Mouse (Mus musculus) small intestine, adult 2 months (tissue): ENCODE measurements at regions not wholly inside any gene's neighbourhood (a gene's known extent, or its start where the extent isn't known, plus 50 kb on each side); places are given as distances from the start of the nearest gene placed in this dataset.

ENCODE experiments used
- H3K27ac ChIP-seq: fragments of 200-500 bp; 2 replicates; pipeline ENCODE4 v1.5.1; 2012; ENCODE audit warnings: low read depth, low read length, control low read depth, inconsistent platforms; ENCODE audit not compliant: insufficient read depth
- H3K27me3 ChIP-seq: fragments of 200-500 bp; 2 replicates; pipeline ENCODE4 v1.6.1; 2012; ENCODE audit warnings: mild to moderate bottlenecking, moderate library complexity, low read length, inconsistent platforms; ENCODE audit not compliant: control insufficient read depth, insufficient read depth
- H3K36me3 ChIP-seq: fragments of 200-500 bp; 2 replicates; pipeline ENCODE4 v1.6.1; 2012; ENCODE audit warnings: mild to moderate bottlenecking, low read length, control low read depth, inconsistent platforms; ENCODE audit not compliant: control insufficient read depth, insufficient read depth
- H3K4me1 ChIP-seq: fragments of 200-500 bp; 2 replicates; pipeline ENCODE4 v1.6.1; 2012; ENCODE audit warnings: low read length, inconsistent platforms, mixed read lengths; ENCODE audit not compliant: control insufficient read depth, insufficient read depth, insufficient read length
- H3K4me3 ChIP-seq: fragments of 200-500 bp; 2 replicates; pipeline ENCODE4 v1.5.1; 2012; ENCODE audit warnings: low read depth, mild to moderate bottlenecking, control low read depth, inconsistent platforms, low read length, moderate library complexity
- CTCF ChIP-seq: fragments of 200-500 bp; IDR thresholded peaks from 2 replicates; pipeline ENCODE4 v1.5.1; 2012; ENCODE audit warnings: low read depth, mild to moderate bottlenecking, control low read depth, inconsistent platforms, low read length, moderate library complexity, mixed read lengths; ENCODE audit not compliant: insufficient replicate concordance, insufficient read length; ENCODE audit errors: extremely low read depth
- POLR2A ChIP-seq: fragments of 200-500 bp; IDR thresholded peaks from 2 replicates; pipeline ENCODE4 v1.6.1; 2012; ENCODE audit warnings: low read depth, mild to moderate bottlenecking, control low read depth, inconsistent platforms, low read length, moderate library complexity
- WGBS: fragments of 180-500 bp; shearing (Covaris S2); methylation state at CpG from one replicate; pipeline ENCODE4 v1.1.7; 2018; 5-methylcytosine and 5-hydroxymethylcytosine counted together

- no peaks in the 10 kb centered on the region for H3K4me1 ChIP-seq
- TF ChIP-seq POLR2A (no peak), CTCF (no peak)
- H3K27me3 ChIP-seq = no peaks in the 10 kb centered on the region
- H3K4me3 ChIP-seq = no peak overlapping the region
- H3K27ac ChIP-seq = no peak overlapping the region
- H3K36me3 ChIP-seq = no peaks in the 10 kb centered on the region
- 46% methylated on average over 13 of the region's 13 CpGs for WGBS
Measured at GRCm38 (mm10) chr2:115384414-115385180, 196.9 kb upstream of the BC052040 start.

- WGBS = 63% methylated on average over 16 of the region's 16 CpGs
- H3K36me3 ChIP-seq = no peaks in the 10 kb centered on the region
- H3K27me3 ChIP-seq = no peaks in the 10 kb centered on the region
- no peak overlapping the region for H3K4me3 ChIP-seq
- H3K27ac ChIP-seq = no peak overlapping the region
- TF ChIP-seq CTCF (no peak), POLR2A (no peak)
- H3K4me1 ChIP-seq = no peaks in the 10 kb centered on the region
Measured at GRCm38 (mm10) chr2:115385207-115386168, 196.0 kb upstream of the BC052040 start.

GRCm38 (mm10) chr2:115391575-115391974 is 189.9 kb upstream of the BC052040 start:
- 93% methylated on average over 7 of the region's 7 CpGs for WGBS
- Histone ChIP-seq H3K27me3 (no peaks in the 10 kb centered on the region), H3K27ac (no peak overlapping the region), H3K4me1 (no peaks in the 10 kb centered on the region), H3K36me3 (no peaks in the 10 kb centered on the region), H3K4me3 (no peak overlapping the region)
- no peak for TF ChIP-seq POLR2A
- no peak for TF ChIP-seq CTCF

- Histone ChIP-seq H3K27ac (no peak overlapping the region), H3K36me3 (no peaks in the 10 kb centered on the region), H3K4me1 (no peaks in the 10 kb centered on the region), H3K27me3 (no peaks in the 10 kb centered on the region), H3K4me3 (no peak overlapping the region)
- WGBS = 83% methylated on average over 8 of the region's 8 CpGs
- TF ChIP-seq CTCF (no peak), POLR2A (no peak)
Measured at GRCm38 (mm10) chr2:115392082-115392762, 189.3 kb upstream of the BC052040 start.

GRCm38 (mm10) chr2:115394091-115394490 is 187.4 kb upstream of the BC052040 start:
- Histone ChIP-seq H3K27ac (no peak overlapping the region), H3K4me3 (no peak overlapping the region), H3K27me3 (no peaks in the 10 kb centered on the region), H3K4me1 (no peaks in the 10 kb centered on the region), H3K36me3 (no peaks in the 10 kb centered on the region)
- TF ChIP-seq POLR2A (no peak), CTCF (no peak)
- WGBS = 66% methylated on average over 4 of the region's 4 CpGs

- no peaks in the 10 kb centered on the region for H3K27me3 ChIP-seq
- H3K36me3 ChIP-seq = no peaks in the 10 kb centered on the region
- 30% methylated on average over 4 of the region's 4 CpGs for WGBS
- no peak overlapping the region for H3K27ac ChIP-seq
- no peaks in the 10 kb centered on the region for H3K4me1 ChIP-seq
- H3K4me3 ChIP-seq = no peak overlapping the region
- TF ChIP-seq CTCF = no peak
- no peak for TF ChIP-seq POLR2A
Measured at GRCm38 (mm10) chr2:115398550-115398949, 183.0 kb upstream of the BC052040 start.
